Mouse (Mus musculus) adrenal gland, postnatal 14 days (tissue): ENCODE results near the gene Plxna4. TPM values are rescaled to one million over a fixed set of nuclear protein-coding genes. Genes with fewer than 3 reads are reported as not detected.

Experiments used
- DNase-seq: peaks from one replicate; pipeline ENCODE4 v3.0.0; 2021; ENCODE audit warnings: mixed read lengths
- total RNA-seq: library from RNA; stranded (reverse); gene quantifications from 2 replicates; pipeline ENCODE4 v1.2.3, GENCODE M21; 2021

Gene Plxna4
- total RNA-seq, 1 experiment from 2014 or later = 4.6 TPM

- peak; percentile 56 for DNase-seq
These were observed 242.0 kb downstream of the Plxna4 start for GRCm38 (mm10) chr6:32346015-32346414.

- DNase-seq = no peak
These were observed 245.3 kb downstream of the Plxna4 start for GRCm38 (mm10) chr6:32342727-32343126.

GRCm38 (mm10) chr6:32342272-32342671 lies 245.7 kb downstream of the Plxna4 start:
- no peak for DNase-seq

GRCm38 (mm10) chr6:32338416-32338943 lies 249.5 kb downstream of the Plxna4 start:
- DNase-seq = no peak

GRCm38 (mm10) chr6:32331281-32331680 lies 256.7 kb downstream of the Plxna4 start:
- DNase-seq = no peak

- DNase-seq = no peak
These were observed 257.8 kb downstream of the Plxna4 start for GRCm38 (mm10) chr6:32330034-32330795.

GRCm38 (mm10) chr6:32328028-32328427 lies 260.0 kb downstream of the Plxna4 start:
- peak; percentile 84 for DNase-seq

GRCm38 (mm10) chr6:32327173-32327572 lies 260.8 kb downstream of the Plxna4 start:
- DNase-seq = no peak

- no peak for DNase-seq
These were observed 261.6 kb downstream of the Plxna4 start for GRCm38 (mm10) chr6:32326406-32326805.

- no peak for DNase-seq
These were observed 262.1 kb downstream of the Plxna4 start for GRCm38 (mm10) chr6:32325851-32326250.

- DNase-seq = no peak
These were observed 266.8 kb downstream of the Plxna4 start for GRCm38 (mm10) chr6:32321187-32321586.

GRCm38 (mm10) chr6:32320254-32320653 lies 267.7 kb downstream of the Plxna4 start:
- DNase-seq = peak; percentile 50

GRCm38 (mm10) chr6:32317470-32317869 lies 270.5 kb downstream of the Plxna4 start:
- DNase-seq = no peak

- peak; percentile 5 for DNase-seq
These were observed 273.0 kb downstream of the Plxna4 start for GRCm38 (mm10) chr6:32315011-32315450.

- no peak for DNase-seq
These were observed 278.8 kb downstream of the Plxna4 start for GRCm38 (mm10) chr6:32309147-32309546.

- no peak for DNase-seq
These were observed 287.4 kb downstream of the Plxna4 start for GRCm38 (mm10) chr6:32300611-32301010.

GRCm38 (mm10) chr6:32281457-32281856 lies 306.5 kb downstream of the Plxna4 start:
- DNase-seq = no peak

- DNase-seq = peak; percentile 24
These were observed 307.3 kb downstream of the Plxna4 start for GRCm38 (mm10) chr6:32280728-32281127.

GRCm38 (mm10) chr6:32271463-32271862 lies 316.5 kb downstream of the Plxna4 start:
- DNase-seq = peak; percentile 51

GRCm38 (mm10) chr6:32266085-32266484 lies 321.9 kb downstream of the Plxna4 start:
- DNase-seq = peak; percentile 22

- no peak for DNase-seq
These were observed 326.7 kb downstream of the Plxna4 start for GRCm38 (mm10) chr6:32261339-32261738.

GRCm38 (mm10) chr6:32260341-32260740 lies 327.7 kb downstream of the Plxna4 start:
- DNase-seq = no peak

GRCm38 (mm10) chr6:32255191-32255590 lies 332.8 kb downstream of the Plxna4 start:
- no peak for DNase-seq

- no peak for DNase-seq
These were observed 335.8 kb downstream of the Plxna4 start for GRCm38 (mm10) chr6:32252168-32252567.
